Mouse (Mus musculus): Measurements from ENCODE around the gene Sox5.

The Sox5 gene

GRCm38 (mm10) chr6:144040349-144040748 is 741.4 kb downstream of the Sox5 start:
- DNase-seq (ENCODE audit: low spot score): no peak

GRCm38 (mm10) chr6:144039221-144039620 is 742.6 kb downstream of the Sox5 start:
- no peak for DNase-seq (ENCODE audit: low spot score)

- DNase-seq (ENCODE audit: low spot score): no peak
Observed at GRCm38 (mm10) chr6:144033191-144033590, 748.6 kb downstream of the Sox5 start.

GRCm38 (mm10) chr6:144016929-144017328 is 764.8 kb downstream of the Sox5 start:
- no peak for DNase-seq (ENCODE audit: low spot score)

- DNase-seq (ENCODE audit: low spot score): peak; percentile 12
Observed at GRCm38 (mm10) chr6:144011880-144012524, 769.8 kb downstream of the Sox5 start.

- DNase-seq (ENCODE audit: low spot score): no peak
Observed at GRCm38 (mm10) chr6:144010995-144011394, 770.8 kb downstream of the Sox5 start.

- DNase-seq (ENCODE audit: low spot score): no peak
Observed at GRCm38 (mm10) chr6:144010285-144010684, 771.5 kb downstream of the Sox5 start.

- DNase-seq (ENCODE audit: low spot score): no peak
Observed at GRCm38 (mm10) chr6:144005132-144005531, 776.6 kb downstream of the Sox5 start.

- DNase-seq (ENCODE audit: low spot score): no peak
Observed at GRCm38 (mm10) chr6:143998201-143998600, 783.6 kb downstream of the Sox5 start.

GRCm38 (mm10) chr6:143997616-143998015 is 784.2 kb downstream of the Sox5 start:
- no peak for DNase-seq (ENCODE audit: low spot score)

GRCm38 (mm10) chr6:143995046-143995445 is 786.7 kb downstream of the Sox5 start:
- no peak for DNase-seq (ENCODE audit: low spot score)

GRCm38 (mm10) chr6:143987548-143987947 is 794.2 kb downstream of the Sox5 start:
- no peak for DNase-seq (ENCODE audit: low spot score)

GRCm38 (mm10) chr6:143980131-143980530 is 801.6 kb downstream of the Sox5 start:
- no peak for DNase-seq (ENCODE audit: low spot score)

GRCm38 (mm10) chr6:143967724-143968400 is 813.9 kb downstream of the Sox5 start:
- DNase-seq (ENCODE audit: low spot score): no peak

GRCm38 (mm10) chr6:143960487-143960886 is 821.3 kb downstream of the Sox5 start:
- no peak for DNase-seq (ENCODE audit: low spot score)

GRCm38 (mm10) chr6:143960081-143960480 is 821.7 kb downstream of the Sox5 start:
- DNase-seq (ENCODE audit: low spot score): no peak

- no peak for DNase-seq (ENCODE audit: low spot score)
Observed at GRCm38 (mm10) chr6:143958372-143958771, 823.4 kb downstream of the Sox5 start.

- no peak for DNase-seq (ENCODE audit: low spot score)
Observed at GRCm38 (mm10) chr6:143957063-143957462, 824.7 kb downstream of the Sox5 start.

- DNase-seq (ENCODE audit: low spot score): no peak
Observed at GRCm38 (mm10) chr6:143948553-143949308, 833.0 kb downstream of the Sox5 start.

GRCm38 (mm10) chr6:143948071-143948470 is 833.7 kb downstream of the Sox5 start:
- DNase-seq (ENCODE audit: low spot score): no peak

- no peak for DNase-seq (ENCODE audit: low spot score)
Observed at GRCm38 (mm10) chr6:143943126-143943525, 838.7 kb downstream of the Sox5 start.

GRCm38 (mm10) chr6:143941291-143941785 is 840.4 kb downstream of the Sox5 start:
- no peak for DNase-seq (ENCODE audit: low spot score)

GRCm38 (mm10) chr6:143923146-143923545 is 858.6 kb downstream of the Sox5 start:
- no peak for DNase-seq (ENCODE audit: low spot score)

All from adipocyte (in vitro differentiated cells).